Mouse (Mus musculus): Measurements from ENCODE around the gene Hgfac. TPM values are rescaled to one million over a fixed set of nuclear protein-coding genes. Genes with fewer than 3 reads are reported as not detected.

Gene Hgfac
- polyA plus RNA-seq, 1 experiment from 2014 or later = 1.4 TPM

- Histone ChIP-seq H3K27ac (no peak overlapping the region), H3K36me3 (no peaks in the 10 kb centered on the region), H3K27me3 (no peaks in the 10 kb centered on the region), H3K9me3 (no peaks in the 10 kb centered on the region), H3K4me3 (no peak overlapping the region), H3K9ac (peak overlapping the region; percentile 11; the same call in 1 of the 2 replicates), H3K4me2 (no peak overlapping the region), H3K4me1 (0 out of 2 replicates have a peak, but pooled peaks cover 3% of the 10 kb centered on the region)
- no peak for ATAC-seq (ENCODE audit: insufficient number of reproducible peaks, insufficient read depth, low FRiP score, low TSS enrichment, low read depth)
- 69% methylated on average over 10 of the region's 10 CpGs for WGBS
Observed at GRCm38 (mm10) chr5:35042431-35043109, 1.3 kb downstream of the Hgfac start.

- Histone ChIP-seq H3K36me3 (no peaks in the 10 kb centered on the region), H3K4me2 (no peak overlapping the region), H3K4me1 (0 out of 2 replicates have a peak, but pooled peaks cover 3% of the 10 kb centered on the region), H3K4me3 (no peak overlapping the region), H3K27me3 (no peaks in the 10 kb centered on the region), H3K9me3 (no peaks in the 10 kb centered on the region), H3K9ac (no peak overlapping the region), H3K27ac (no peak overlapping the region)
- WGBS = 19% methylated on average over 1 of the region's 1 CpGs
- no peak for ATAC-seq (ENCODE audit: insufficient number of reproducible peaks, insufficient read depth, low FRiP score, low TSS enrichment, low read depth)
Observed at GRCm38 (mm10) chr5:35043110-35043451, 1.8 kb downstream of the Hgfac start.

- peaks cover 12% of the 10 kb centered on the region for H3K27me3 ChIP-seq
- no peak overlapping the region for H3K4me2 ChIP-seq
- no peak for ATAC-seq (ENCODE audit: insufficient number of reproducible peaks, insufficient read depth, low FRiP score, low TSS enrichment, low read depth)
- H3K36me3 ChIP-seq = no peaks in the 10 kb centered on the region
- no peak overlapping the region for H3K27ac ChIP-seq
- WGBS = 80% methylated on average over 5 of the region's 5 CpGs
- H3K4me3 ChIP-seq = no peak overlapping the region
- H3K4me1 ChIP-seq = 0 out of 2 replicates have a peak, but pooled peaks cover 3% of the 10 kb centered on the region
- H3K9me3 ChIP-seq = no peaks in the 10 kb centered on the region
- no peak overlapping the region for H3K9ac ChIP-seq
Observed at GRCm38 (mm10) chr5:35050541-35050940, 9.2 kb downstream of the Hgfac start.

GRCm38 (mm10) chr5:35054628-35055027 lies 13.3 kb downstream of the Hgfac start:
- Histone ChIP-seq H3K4me1 (peaks cover 10% of the 10 kb centered on the region), H3K27ac (no peak overlapping the region), H3K4me2 (no peak overlapping the region), H3K4me3 (no peak overlapping the region), H3K9me3 (no peaks in the 10 kb centered on the region), H3K9ac (no peak overlapping the region), H3K36me3 (no peaks in the 10 kb centered on the region), H3K27me3 (peaks cover 53% of the 10 kb centered on the region)
- WGBS = 96% methylated on average over 3 of the region's 3 CpGs
- ATAC-seq (ENCODE audit: insufficient number of reproducible peaks, insufficient read depth, low FRiP score, low TSS enrichment, low read depth) = no peak

GRCm38 (mm10) chr5:35055076-35055475 lies 13.8 kb downstream of the Hgfac start:
- no peak for ATAC-seq (ENCODE audit: insufficient number of reproducible peaks, insufficient read depth, low FRiP score, low TSS enrichment, low read depth)
- H3K27me3 ChIP-seq = peaks cover 57% of the 10 kb centered on the region
- H3K4me3 ChIP-seq = no peak overlapping the region
- 81% methylated on average over 12 of the region's 12 CpGs for WGBS
- no peaks in the 10 kb centered on the region for H3K9me3 ChIP-seq
- H3K9ac ChIP-seq = no peak overlapping the region
- H3K4me2 ChIP-seq = no peak overlapping the region
- no peaks in the 10 kb centered on the region for H3K36me3 ChIP-seq
- peaks cover 10% of the 10 kb centered on the region for H3K4me1 ChIP-seq
- H3K27ac ChIP-seq = no peak overlapping the region

- Histone ChIP-seq H3K4me2 (peak within 1 kb of the TSS; percentile 99), H3K4me1 (peaks cover 10% of the 10 kb centered on the region), H3K36me3 (no peaks in the 10 kb centered on the region), H3K27ac (no peak within 1 kb of the TSS), H3K9me3 (no peaks in the 10 kb centered on the region), H3K27me3 (peaks cover 57% of the 10 kb centered on the region), H3K9ac (peak within 1 kb of the TSS; percentile 74), H3K4me3 (peak within 1 kb of the TSS; percentile 61)
- peak; percentile 65; the same call in 1 of the 2 replicates for ATAC-seq (ENCODE audit: insufficient number of reproducible peaks, insufficient read depth, low FRiP score, low TSS enrichment, low read depth)
- under 1% methylated on average over 51 of the region's 74 CpGs for whole genome bisulfite sequencing
Observed at GRCm38 (mm10) chr5:35056604-35057432, 15.5 kb downstream of the Hgfac start, which contains the start of gene Dok7. TSS of gene Dok7 (plus strand) at chr5:35056766.

GRCm38 (mm10) chr5:35057582-35057981 lies 16.3 kb downstream of the Hgfac start:
- Histone ChIP-seq H3K4me1 (peaks cover 10% of the 10 kb centered on the region), H3K36me3 (no peaks in the 10 kb centered on the region), H3K9me3 (no peaks in the 10 kb centered on the region), H3K27ac (no peak overlapping the region), H3K27me3 (peaks cover 57% of the 10 kb centered on the region), H3K4me2 (peak overlapping the region; percentile 99), H3K4me3 (peak overlapping the region; percentile 61), H3K9ac (no peak overlapping the region)
- WGBS = 9% methylated on average over 4 of the region's 4 CpGs
- ATAC-seq (ENCODE audit: insufficient number of reproducible peaks, insufficient read depth, low FRiP score, low TSS enrichment, low read depth) = no peak

- H3K36me3 ChIP-seq = no peaks in the 10 kb centered on the region
- H3K4me1 ChIP-seq = peaks cover 10% of the 10 kb centered on the region
- H3K27me3 ChIP-seq = peaks cover 57% of the 10 kb centered on the region
- 82% methylated on average over 1 of the region's 1 CpGs for WGBS
- no peak overlapping the region for H3K27ac ChIP-seq
- H3K9me3 ChIP-seq = no peaks in the 10 kb centered on the region
- H3K4me2 ChIP-seq = no peak overlapping the region
- H3K4me3 ChIP-seq = no peak overlapping the region
- H3K9ac ChIP-seq = no peak overlapping the region
- no peak for ATAC-seq (ENCODE audit: insufficient number of reproducible peaks, insufficient read depth, low FRiP score, low TSS enrichment, low read depth)
Observed at GRCm38 (mm10) chr5:35058216-35058615, 16.9 kb downstream of the Hgfac start.

GRCm38 (mm10) chr5:35060098-35060497 lies 18.8 kb downstream of the Hgfac start:
- H3K9ac ChIP-seq = no peak overlapping the region
- no peak overlapping the region for H3K4me2 ChIP-seq
- H3K9me3 ChIP-seq = no peaks in the 10 kb centered on the region
- no peak overlapping the region for H3K4me3 ChIP-seq
- ATAC-seq (ENCODE audit: insufficient number of reproducible peaks, insufficient read depth, low FRiP score, low TSS enrichment, low read depth) = no peak
- H3K27ac ChIP-seq = no peak overlapping the region
- WGBS = 72% methylated on average over 3 of the region's 3 CpGs
- no peaks in the 10 kb centered on the region for H3K36me3 ChIP-seq
- H3K4me1 ChIP-seq = peaks cover 10% of the 10 kb centered on the region
- H3K27me3 ChIP-seq = peaks cover 49% of the 10 kb centered on the region

GRCm38 (mm10) chr5:35069841-35070240 lies 28.5 kb downstream of the Hgfac start:
- Histone ChIP-seq H3K9ac (no peak overlapping the region), H3K4me3 (no peak overlapping the region), H3K4me2 (no peak overlapping the region), H3K9me3 (no peaks in the 10 kb centered on the region), H3K4me1 (no peaks in the 10 kb centered on the region), H3K27ac (no peak overlapping the region), H3K27me3 (no peaks in the 10 kb centered on the region), H3K36me3 (no peaks in the 10 kb centered on the region)
- WGBS = 77% methylated on average over 2 of the region's 2 CpGs
- ATAC-seq (ENCODE audit: insufficient number of reproducible peaks, insufficient read depth, low FRiP score, low TSS enrichment, low read depth) = no peak

GRCm38 (mm10) chr5:35070314-35070713 lies 29.0 kb downstream of the Hgfac start:
- Histone ChIP-seq H3K9ac (no peak overlapping the region), H3K9me3 (no peaks in the 10 kb centered on the region), H3K4me2 (no peak overlapping the region), H3K27ac (no peak overlapping the region), H3K4me1 (no peaks in the 10 kb centered on the region), H3K36me3 (no peaks in the 10 kb centered on the region), H3K27me3 (no peaks in the 10 kb centered on the region), H3K4me3 (no peak overlapping the region)
- ATAC-seq (ENCODE audit: insufficient number of reproducible peaks, insufficient read depth, low FRiP score, low TSS enrichment, low read depth) = no peak
- 87% methylated on average over 8 of the region's 8 CpGs for WGBS

- 56% methylated on average over 7 of the region's 7 CpGs for WGBS
- Histone ChIP-seq H3K9ac (no peak overlapping the region), H3K4me3 (no peak overlapping the region), H3K27me3 (no peaks in the 10 kb centered on the region), H3K36me3 (no peaks in the 10 kb centered on the region), H3K4me2 (no peak overlapping the region), H3K4me1 (no peaks in the 10 kb centered on the region), H3K27ac (no peak overlapping the region), H3K9me3 (no peaks in the 10 kb centered on the region)
- no peak for ATAC-seq (ENCODE audit: insufficient number of reproducible peaks, insufficient read depth, low FRiP score, low TSS enrichment, low read depth)
Observed at GRCm38 (mm10) chr5:35070953-35071352, 29.6 kb downstream of the Hgfac start.

Data from embryonic facial prominence, embryonic 13.5 days (tissue).